Mouse (Mus musculus): Measurements from ENCODE around the gene Stxbp3.

DNA sequence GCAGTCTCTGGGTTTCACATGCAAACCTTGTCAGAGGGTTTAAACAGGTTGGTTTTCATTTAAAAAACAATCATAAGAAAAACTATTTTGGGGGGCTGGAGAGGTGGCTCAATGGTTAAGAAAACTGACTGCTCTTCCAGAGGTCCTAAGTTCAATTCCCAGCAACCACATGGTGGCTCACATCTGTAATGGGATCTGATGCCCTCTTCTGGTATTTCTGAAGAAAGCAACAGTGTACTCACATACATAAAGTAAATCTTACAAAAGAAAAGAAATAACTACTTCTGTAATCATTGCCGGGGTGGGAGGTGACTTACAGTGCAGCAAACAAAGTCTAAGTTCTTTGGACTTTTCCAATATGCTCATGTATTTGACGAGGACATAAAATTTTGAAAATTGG lies 42.0 kb downstream of the Stxbp3 start:
- TF ChIP-seq POLR2A (IDR thresholded peaks at IDR 0.05; ENCODE audit: control insufficient read depth in 1 of 2, insufficient read depth in 1 of 2, low read depth in 1 of 2, low read length in 2 of 2, poor library complexity in 1 of 2) (no peak), RAD21 (IDR thresholded peaks at IDR 0.05; ENCODE audit: low read depth, low read length) (peak; percentile 27), CTCF (IDR thresholded peaks at IDR 0.05 in 2 of 3, conservative IDR thresholded peaks at IDR 0.05 in 1 of 3; ENCODE audit: control insufficient read depth in 1 of 3, insufficient read depth in 1 of 3, low read depth in 2 of 3, low read length in 3 of 3, poor library complexity in 1 of 3, severe bottlenecking in 1 of 3) (peak in 2 of 3 experiments; percentile 11 to 47; a peak in 3 of 6 replicates)
